Mouse (Mus musculus): ENCODE measurements around the gene Ccl26.
A peak's percentile ranks its signal among the peaks of the same experiment; 100 is the strongest.

The Ccl26 gene

DNA sequence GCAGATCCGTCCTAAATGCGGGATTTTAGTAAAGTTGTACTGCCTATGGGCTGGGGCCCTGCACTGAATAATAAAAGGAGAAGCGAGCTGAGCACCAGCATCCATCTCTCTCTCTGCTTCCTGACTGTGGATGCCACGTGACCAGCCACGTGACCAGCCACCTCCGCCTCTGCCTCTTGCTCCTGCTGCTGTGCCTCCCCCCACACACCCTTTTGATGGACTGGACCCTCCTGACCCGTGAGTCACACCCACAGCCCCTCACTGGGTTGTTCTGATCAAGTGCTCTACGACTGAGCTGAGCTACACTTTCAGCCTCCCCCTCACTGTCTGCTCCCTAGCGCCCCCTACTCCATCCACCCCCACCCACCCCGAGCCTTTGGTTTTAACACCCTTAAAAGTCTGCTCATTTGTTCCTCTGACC is 25.6 kb downstream of the Ccl26 start:
- no peak for DNase-seq (ENCODE audit: low spot score in 2 of 2)

DNA sequence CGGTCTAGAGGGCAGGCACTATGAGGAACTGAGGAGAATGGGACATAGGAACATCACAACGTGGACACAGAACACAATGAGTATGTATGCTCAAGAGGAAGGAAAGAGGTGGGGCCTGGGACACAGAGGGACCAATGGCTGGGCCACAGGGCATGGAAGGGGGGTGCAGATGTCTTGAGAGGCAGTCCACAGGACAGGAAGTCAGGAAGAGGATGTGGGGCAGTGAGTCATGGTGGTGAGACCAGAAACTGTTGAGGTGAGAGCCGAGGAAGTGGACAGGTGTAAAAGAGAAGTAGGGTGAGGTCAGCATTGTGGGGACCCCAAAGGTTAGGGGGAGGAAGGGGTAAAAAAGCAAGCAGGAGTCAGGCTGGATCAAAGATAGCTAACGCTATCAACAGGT is 26.0 kb downstream of the Ccl26 start:
- no peak for DNase-seq (ENCODE audit: low spot score in 2 of 2)

DNA sequence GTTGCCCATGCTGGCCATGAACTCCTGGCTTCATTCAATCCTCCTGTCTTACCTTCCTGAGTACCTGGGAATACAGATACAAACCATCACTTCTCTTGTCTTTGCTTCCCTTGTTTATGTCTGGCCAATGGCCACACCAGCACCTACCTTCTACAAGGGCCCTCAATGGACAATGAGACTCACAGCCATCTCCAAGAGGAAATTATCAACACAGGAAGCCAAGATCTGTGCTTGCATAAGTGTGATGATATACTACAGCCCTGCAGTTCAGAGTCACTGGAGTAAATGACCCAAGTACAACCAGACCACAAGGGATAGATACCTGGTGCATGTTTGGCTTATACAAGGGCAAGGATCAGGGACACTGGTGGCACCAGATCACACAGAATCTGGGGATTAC is 27.5 kb downstream of the Ccl26 start:
- DNase-seq (ENCODE audit: low spot score in 2 of 2) = no peak

DNA sequence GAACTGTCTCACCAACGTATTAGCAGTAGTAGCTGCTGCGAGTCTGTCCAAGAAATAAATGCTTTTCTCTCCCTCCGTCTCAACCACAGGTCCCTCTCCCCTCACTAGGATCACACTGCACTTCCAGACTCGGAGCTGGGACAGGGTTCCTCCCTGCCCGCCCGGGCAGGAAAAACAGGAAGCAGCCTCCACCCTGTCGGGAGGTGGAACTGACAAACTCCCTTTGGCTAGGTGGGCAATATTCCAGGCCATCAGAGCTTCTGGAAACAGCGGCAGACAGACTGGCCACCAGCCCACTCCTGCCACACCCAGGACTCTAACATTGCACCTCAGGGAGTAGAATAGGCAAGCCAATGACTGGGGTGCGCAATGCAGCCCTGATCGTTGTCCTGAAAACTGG is 29.9 kb downstream of the Ccl26 start:
- no peak for DNase-seq (ENCODE audit: low spot score in 2 of 2)

DNA sequence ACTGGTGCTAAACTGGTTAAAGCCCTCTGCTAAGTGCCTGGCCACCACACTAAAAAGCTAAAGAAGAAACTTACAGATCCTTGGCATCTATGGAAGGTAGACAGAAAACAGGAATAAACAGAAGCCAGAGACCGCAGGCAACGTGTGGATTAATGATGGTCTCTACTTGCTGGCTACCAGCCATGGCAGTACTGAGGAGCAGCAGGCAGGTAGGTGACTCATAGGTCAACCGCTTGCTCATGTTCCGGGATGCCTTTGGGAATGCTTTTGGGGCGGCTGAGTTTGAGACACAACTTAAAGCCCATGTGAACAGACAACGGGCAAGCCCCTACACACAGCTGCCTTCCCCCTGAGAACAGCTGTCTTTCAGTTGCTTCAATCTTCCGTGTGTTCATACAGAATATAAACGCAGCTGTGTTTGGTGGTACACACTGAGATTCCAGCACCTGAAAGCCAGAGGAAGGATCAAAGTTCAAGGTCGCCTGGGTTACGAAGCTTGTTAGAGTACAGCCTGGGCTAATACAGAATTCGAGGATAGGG is 32.0 kb downstream of the Ccl26 start:
- DNase-seq (ENCODE audit: low spot score in 2 of 2) = no peak

DNA sequence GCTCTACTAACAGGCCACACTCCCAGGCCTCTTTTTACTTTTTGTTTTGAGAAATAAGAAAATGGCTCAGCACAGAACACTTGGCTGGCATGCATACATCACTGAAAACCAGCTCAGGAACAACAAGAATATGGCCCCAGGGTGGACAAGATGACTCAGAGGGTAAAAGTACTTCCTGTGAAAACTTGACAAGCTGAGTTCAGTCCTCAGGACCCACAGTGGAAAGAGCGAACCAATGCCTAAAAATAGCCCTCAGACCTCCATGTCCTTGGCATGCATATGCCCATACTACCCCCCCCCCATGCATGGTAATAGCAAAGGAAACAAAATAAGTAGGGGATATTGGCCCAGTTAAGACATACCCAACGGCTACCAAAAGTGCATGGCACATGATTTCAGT is 33.4 kb downstream of the Ccl26 start:
- no peak for DNase-seq (ENCODE audit: low spot score in 2 of 2)

DNA sequence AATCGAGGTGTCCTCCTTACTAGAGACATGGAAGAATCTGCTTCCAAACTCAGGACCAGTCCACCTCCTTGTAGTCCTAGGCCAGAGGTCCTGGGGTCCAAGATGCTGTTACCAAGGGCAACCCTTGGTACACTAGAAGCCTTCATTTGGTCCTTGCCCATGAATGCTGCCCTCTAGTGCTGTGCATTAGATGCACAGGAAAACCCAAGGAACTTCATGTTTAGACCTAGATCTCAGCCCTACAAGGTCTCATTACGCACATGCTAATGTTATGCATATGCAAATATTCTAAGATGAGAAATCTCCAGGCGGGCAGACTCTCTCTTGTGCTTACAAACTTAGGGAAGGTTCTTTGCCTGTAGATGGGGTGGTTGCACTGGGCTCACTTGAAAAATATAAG is 34.1 kb downstream of the Ccl26 start:
- DNase-seq (ENCODE audit: low spot score in 2 of 2) = no peak

DNA sequence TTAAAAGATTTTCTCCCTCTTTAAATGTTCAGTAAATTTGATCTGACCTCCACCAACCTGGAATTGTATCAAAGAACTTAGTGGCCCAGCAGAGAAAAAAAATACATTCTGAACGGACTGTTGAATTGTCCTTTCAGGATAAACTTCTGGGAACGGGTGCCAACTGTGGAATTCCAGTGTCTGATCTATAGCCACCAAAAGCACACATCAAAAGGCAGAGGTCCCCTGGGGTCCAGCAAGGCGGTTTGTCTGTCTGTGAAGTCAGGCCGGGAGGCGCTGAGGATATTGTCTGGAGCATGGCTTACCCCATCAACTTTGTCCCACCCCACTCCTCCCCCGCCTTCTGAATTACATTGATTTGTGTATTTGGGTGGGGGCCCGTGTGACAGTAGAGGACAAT is 35.4 kb downstream of the Ccl26 start:
- no peak for DNase-seq (ENCODE audit: low spot score in 2 of 2)

DNA sequence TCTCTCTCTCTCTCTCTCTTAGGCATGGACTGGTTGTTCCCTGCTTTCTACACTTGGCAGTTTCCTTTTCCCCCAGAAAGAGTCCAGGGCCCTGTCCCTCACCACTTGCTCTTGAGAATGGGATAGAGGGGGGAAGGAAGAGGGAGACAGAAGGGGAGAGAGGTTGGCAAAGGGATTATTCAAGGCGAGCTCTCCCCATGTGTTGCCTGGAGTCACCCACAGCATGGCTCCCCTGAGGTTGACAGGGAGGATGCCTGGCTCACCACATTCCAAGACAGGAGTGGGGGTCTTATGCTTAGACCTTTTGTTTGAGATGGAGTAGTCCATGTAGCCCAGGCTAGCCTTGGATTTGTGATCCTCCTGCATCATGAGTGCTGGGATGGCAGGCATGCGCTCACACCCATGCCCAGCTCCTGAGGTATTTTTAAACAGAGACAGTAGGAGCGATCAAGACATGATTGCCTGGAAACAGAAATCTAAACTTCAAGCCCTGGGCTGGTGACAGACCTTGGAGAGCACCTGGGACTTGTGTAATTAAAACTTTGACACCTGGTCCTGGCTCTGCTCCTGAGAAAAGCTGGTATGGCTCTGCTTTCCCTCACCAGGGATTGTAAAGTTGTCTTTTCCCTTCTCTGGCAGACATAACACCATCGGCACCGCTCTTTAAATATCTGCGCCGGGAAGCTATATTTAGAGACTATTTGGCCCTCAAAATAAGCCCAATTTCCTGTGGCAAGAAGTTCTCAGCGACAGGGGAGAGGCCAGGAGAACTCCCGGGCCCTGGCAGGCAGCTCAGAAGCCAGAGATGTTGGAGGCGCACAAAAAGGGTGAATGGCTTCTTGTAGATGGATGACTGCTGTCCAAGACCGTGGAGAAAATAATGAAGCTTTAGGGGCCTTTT is 38.5 kb downstream of the Ccl26 start:
- DNase-seq (ENCODE audit: low spot score in 2 of 2) = no peak

DNA sequence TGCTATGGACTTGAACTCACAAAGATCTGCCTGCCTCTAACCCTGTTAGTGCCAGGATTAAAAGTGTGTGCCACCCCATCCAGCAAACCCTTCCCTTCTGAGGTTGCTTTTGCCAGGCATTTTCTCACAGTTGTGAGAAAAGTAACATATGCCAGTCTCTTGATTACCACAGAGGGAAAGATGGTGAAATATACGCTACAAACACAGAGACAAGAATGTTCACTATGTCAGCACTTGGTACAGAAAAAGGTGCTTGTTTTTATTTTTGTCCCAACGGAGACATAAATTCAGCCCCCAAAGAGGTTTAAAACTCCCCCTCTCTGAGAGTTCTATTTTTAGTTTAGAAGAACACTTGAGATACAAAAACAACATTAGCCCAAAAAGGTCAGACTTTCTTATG is 39.3 kb downstream of the Ccl26 start:
- no peak for DNase-seq (ENCODE audit: low spot score in 2 of 2)

DNA sequence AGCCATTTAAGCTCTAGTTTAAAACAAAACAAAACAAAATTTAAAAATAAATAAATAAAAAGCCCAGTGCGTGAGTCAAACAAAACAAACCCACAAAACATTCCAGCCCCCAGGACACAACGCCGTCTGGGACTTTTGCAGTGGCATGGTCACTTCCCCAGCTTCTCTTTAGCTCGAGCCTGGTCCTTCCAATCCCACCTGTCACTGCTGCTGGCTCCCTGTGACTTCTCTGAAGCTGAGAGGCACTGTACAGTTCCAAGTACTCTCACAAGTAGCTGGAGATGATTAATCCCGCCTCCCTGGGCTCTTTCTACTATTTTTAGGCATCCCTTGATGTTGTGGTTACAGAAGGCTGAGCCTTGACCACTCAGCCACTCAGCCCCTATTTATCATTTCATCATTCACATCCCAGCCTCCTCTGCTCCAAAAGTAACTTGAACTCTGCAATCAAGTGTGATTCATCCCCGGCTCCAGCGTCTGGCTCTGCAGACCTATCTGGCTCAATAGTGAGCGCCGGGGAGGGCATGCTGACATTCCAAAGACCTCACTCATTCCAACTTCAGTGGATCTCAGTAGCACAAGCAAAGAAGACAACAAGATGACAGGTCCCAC is 41.2 kb downstream of the Ccl26 start:
- DNase-seq (ENCODE audit: low spot score in 2 of 2) = no peak

DNA sequence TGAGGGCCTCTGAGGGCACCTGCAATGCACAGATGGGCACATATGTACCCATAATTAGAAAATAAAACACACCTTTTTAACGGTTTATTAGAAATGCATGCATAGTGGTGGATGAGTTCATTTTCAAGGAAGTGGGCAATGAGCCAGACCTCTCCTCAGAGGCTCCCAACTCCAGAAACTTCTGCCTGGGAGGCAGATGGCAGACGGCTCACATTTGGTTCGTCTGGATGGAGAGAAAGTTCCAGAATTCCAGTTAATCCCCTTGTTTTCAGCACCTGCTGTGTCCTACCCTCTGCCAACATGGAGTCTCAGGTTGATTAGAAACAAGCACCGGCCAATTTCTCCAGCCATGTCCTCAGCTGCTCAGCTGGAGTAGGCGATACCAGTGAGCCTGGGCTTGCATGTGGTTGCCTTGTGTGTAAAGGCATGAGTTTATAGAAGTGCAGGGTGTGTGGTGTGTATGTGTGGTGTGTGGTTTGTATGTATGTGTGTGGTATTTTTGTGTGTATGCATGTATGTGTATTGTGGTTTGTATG is 46.0 kb downstream of the Ccl26 start:
- peak in 1 of 2 experiments; percentile 28 for DNase-seq (ENCODE audit: low spot score in 2 of 2)

DNA sequence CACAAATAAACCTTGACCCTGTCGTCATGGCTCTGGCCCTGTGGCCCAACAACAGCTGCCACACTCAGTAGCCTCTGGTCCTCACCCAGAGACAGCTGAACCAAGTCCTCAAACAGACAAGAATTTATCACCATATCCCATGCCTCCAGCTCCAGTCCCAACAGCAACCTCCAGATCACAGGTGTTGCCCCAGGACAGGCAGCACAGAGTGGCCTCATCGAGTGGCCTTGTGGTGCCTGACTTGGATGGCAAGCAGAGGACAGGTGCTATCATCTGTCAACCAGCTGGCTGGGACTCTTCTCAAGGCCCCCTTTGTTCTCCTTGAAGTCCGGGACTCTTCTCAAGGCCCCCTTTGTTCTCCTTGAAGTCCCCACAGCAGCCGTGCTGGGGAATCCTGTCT is 50.2 kb downstream of the Ccl26 start:
- no peak for DNase-seq (ENCODE audit: low spot score in 2 of 2)

DNA sequence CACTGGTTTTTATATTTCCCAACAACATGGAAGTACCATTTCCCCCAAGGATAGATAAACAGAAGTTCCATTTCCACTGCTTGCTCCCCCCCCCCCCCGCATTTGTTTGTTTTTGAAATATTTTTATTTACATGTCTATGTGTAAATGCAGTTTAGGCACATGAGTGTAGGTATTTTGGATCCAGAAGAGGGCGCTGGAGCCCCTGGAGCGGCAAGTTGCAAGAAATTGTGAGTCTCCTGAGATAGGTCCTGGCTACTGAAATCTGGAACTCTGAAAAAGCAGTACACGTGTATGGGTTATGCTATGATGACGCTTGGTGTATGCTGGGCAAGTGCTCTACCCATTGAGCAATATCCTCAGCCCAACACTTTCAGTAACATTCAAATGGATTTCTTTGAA is 52.3 kb downstream of the Ccl26 start:
- DNase-seq (ENCODE audit: low spot score in 2 of 2) = no peak
